Mouse (Mus musculus): ENCODE measurements at regions not wholly inside any gene's neighbourhood (a gene's known extent, or its start where the extent isn't known, plus 50 kb on each side); places are given as distances from the start of the nearest gene placed in this dataset.

- H3K4me2 ChIP-seq: no peak overlapping the region
- H3K4me3 ChIP-seq (replicated peaks): no peak overlapping the region
- no peaks in the 10 kb centered on the region for H3K9me3 ChIP-seq (replicated peaks)
- no peaks in the 10 kb centered on the region for H3K4me1 ChIP-seq
- 81% methylated on average over 7 of the region's 7 CpGs for WGBS
- no peaks in the 10 kb centered on the region for H3K36me3 ChIP-seq
- no peak overlapping the region for H3K27ac ChIP-seq
- H3K9ac ChIP-seq: no peak overlapping the region
- no peaks in the 10 kb centered on the region for H3K27me3 ChIP-seq
- no peak for ATAC-seq (replicated peaks; ENCODE audit: low FRiP score)
Observed at GRCm38 (mm10) chr3:9916538-9917106, 171.3 kb upstream of the Gm9833 start.

GRCm38 (mm10) chr3:9920331-9920730 lies 167.6 kb upstream of the Gm9833 start:
- H3K27me3 ChIP-seq: no peaks in the 10 kb centered on the region
- no peak overlapping the region for H3K27ac ChIP-seq
- no peak for ATAC-seq (replicated peaks; ENCODE audit: low FRiP score)
- H3K9me3 ChIP-seq (replicated peaks): no peaks in the 10 kb centered on the region
- no peaks in the 10 kb centered on the region for H3K36me3 ChIP-seq
- no peaks in the 10 kb centered on the region for H3K4me1 ChIP-seq
- H3K4me2 ChIP-seq: no peak overlapping the region
- H3K9ac ChIP-seq: no peak overlapping the region
- no peak overlapping the region for H3K4me3 ChIP-seq (replicated peaks)
- 89% methylated on average over 3 of the region's 3 CpGs for WGBS

- Histone ChIP-seq H3K9me3 (replicated peaks) (no peaks in the 10 kb centered on the region), H3K36me3 (no peaks in the 10 kb centered on the region), H3K4me3 (replicated peaks) (no peak overlapping the region), H3K9ac (no peak overlapping the region), H3K27me3 (no peaks in the 10 kb centered on the region), H3K27ac (no peak overlapping the region), H3K4me2 (no peak overlapping the region), H3K4me1 (no peaks in the 10 kb centered on the region)
- WGBS: 92% methylated on average over 1 of the region's 1 CpGs
- no peak for ATAC-seq (replicated peaks; ENCODE audit: low FRiP score)
Observed at GRCm38 (mm10) chr3:9921730-9922129, 166.2 kb upstream of the Gm9833 start.

- no peaks in the 10 kb centered on the region for H3K36me3 ChIP-seq
- no peaks in the 10 kb centered on the region for H3K4me1 ChIP-seq
- H3K27me3 ChIP-seq: no peaks in the 10 kb centered on the region
- H3K4me3 ChIP-seq (replicated peaks): no peak overlapping the region
- H3K4me2 ChIP-seq: no peak overlapping the region
- H3K9me3 ChIP-seq (replicated peaks): no peaks in the 10 kb centered on the region
- no peak overlapping the region for H3K27ac ChIP-seq
- no peak for ATAC-seq (replicated peaks; ENCODE audit: low FRiP score)
- 93% methylated on average over 10 of the region's 10 CpGs for WGBS
- H3K9ac ChIP-seq: no peak overlapping the region
Observed at GRCm38 (mm10) chr3:9922541-9923046, 165.3 kb upstream of the Gm9833 start.

GRCm38 (mm10) chr3:9924630-9925029 lies 163.3 kb upstream of the Gm9833 start:
- H3K27ac ChIP-seq: no peak overlapping the region
- H3K4me1 ChIP-seq: no peaks in the 10 kb centered on the region
- no peaks in the 10 kb centered on the region for H3K9me3 ChIP-seq (replicated peaks)
- H3K36me3 ChIP-seq: no peaks in the 10 kb centered on the region
- no peak overlapping the region for H3K9ac ChIP-seq
- H3K4me3 ChIP-seq (replicated peaks): no peak overlapping the region
- no peak for ATAC-seq (replicated peaks; ENCODE audit: low FRiP score)
- H3K4me2 ChIP-seq: no peak overlapping the region
- WGBS: 97% methylated on average over 1 of the region's 1 CpGs
- H3K27me3 ChIP-seq: no peaks in the 10 kb centered on the region

GRCm38 (mm10) chr3:9936853-9937441 lies 151.0 kb upstream of the Gm9833 start:
- ATAC-seq (replicated peaks; ENCODE audit: low FRiP score): no peak
- H3K4me2 ChIP-seq: no peak overlapping the region
- H3K9ac ChIP-seq: no peak overlapping the region
- 72% methylated on average over 8 of the region's 8 CpGs for WGBS
- H3K27ac ChIP-seq: no peak overlapping the region
- no peak overlapping the region for H3K4me3 ChIP-seq (replicated peaks)
- H3K4me1 ChIP-seq: 0 out of 2 replicates have a peak, but pooled peaks cover 4% of the 10 kb centered on the region
- no peaks in the 10 kb centered on the region for H3K27me3 ChIP-seq
- H3K9me3 ChIP-seq (replicated peaks): no peaks in the 10 kb centered on the region
- H3K36me3 ChIP-seq: no peaks in the 10 kb centered on the region

GRCm38 (mm10) chr3:9938651-9939050 lies 149.3 kb upstream of the Gm9833 start:
- 80% methylated on average over 1 of the region's 1 CpGs for WGBS
- Histone ChIP-seq H3K9me3 (replicated peaks) (no peaks in the 10 kb centered on the region), H3K4me2 (no peak overlapping the region), H3K27me3 (no peaks in the 10 kb centered on the region), H3K4me3 (replicated peaks) (no peak overlapping the region), H3K27ac (no peak overlapping the region), H3K36me3 (no peaks in the 10 kb centered on the region), H3K9ac (no peak overlapping the region), H3K4me1 (0 out of 2 replicates have a peak, but pooled peaks cover 4% of the 10 kb centered on the region)
- no peak for ATAC-seq (replicated peaks; ENCODE audit: low FRiP score)

- no peak overlapping the region for H3K4me3 ChIP-seq (replicated peaks)
- 84% methylated on average over 5 of the region's 5 CpGs for WGBS
Observed at GRCm38 (mm10) chr3:9942631-9943030, 145.3 kb upstream of the Gm9833 start.

GRCm38 (mm10) chr3:9947357-9948065 lies 140.4 kb upstream of the Gm9833 start:
- Histone ChIP-seq H3K4me3 (replicated peaks) (no peak overlapping the region), H3K9ac (no peak overlapping the region), H3K27me3 (no peaks in the 10 kb centered on the region), H3K27ac (no peak overlapping the region), H3K9me3 (replicated peaks) (no peaks in the 10 kb centered on the region), H3K36me3 (no peaks in the 10 kb centered on the region), H3K4me2 (no peak overlapping the region), H3K4me1 (no peaks in the 10 kb centered on the region)
- WGBS: 55% methylated on average over 11 of the region's 11 CpGs
- ATAC-seq (replicated peaks; ENCODE audit: low FRiP score): peak; percentile 82

More at GRCm38 (mm10) chr3:9942631-9943030, 145.3 kb upstream of the Gm9833 start:
- Histone ChIP-seq H3K4me2 (no peak overlapping the region), H3K9me3 (replicated peaks) (no peaks in the 10 kb centered on the region), H3K27ac (no peak overlapping the region), H3K4me1 (0 out of 2 replicates have a peak, but pooled peaks cover 4% of the 10 kb centered on the region), H3K36me3 (no peaks in the 10 kb centered on the region), H3K9ac (no peak overlapping the region), H3K27me3 (no peaks in the 10 kb centered on the region)
- ATAC-seq (replicated peaks; ENCODE audit: low FRiP score): no peak

GRCm38 (mm10) chr3:9948114-9948513 lies 139.8 kb upstream of the Gm9833 start:
- no peak overlapping the region for H3K27ac ChIP-seq
- no peak for ATAC-seq (replicated peaks; ENCODE audit: low FRiP score)
- H3K4me2 ChIP-seq: no peak overlapping the region
- WGBS: 77% methylated on average over 7 of the region's 7 CpGs
- no peaks in the 10 kb centered on the region for H3K9me3 ChIP-seq (replicated peaks)
- no peaks in the 10 kb centered on the region for H3K36me3 ChIP-seq
- no peak overlapping the region for H3K4me3 ChIP-seq (replicated peaks)
- no peaks in the 10 kb centered on the region for H3K27me3 ChIP-seq
- H3K9ac ChIP-seq: no peak overlapping the region
- H3K4me1 ChIP-seq: no peaks in the 10 kb centered on the region

- H3K4me1 ChIP-seq: no peaks in the 10 kb centered on the region
- WGBS: 90% methylated on average over 3 of the region's 3 CpGs
- no peaks in the 10 kb centered on the region for H3K27me3 ChIP-seq
- H3K4me2 ChIP-seq: no peak overlapping the region
- ATAC-seq (replicated peaks; ENCODE audit: low FRiP score): no peak
- no peak overlapping the region for H3K9ac ChIP-seq
- no peaks in the 10 kb centered on the region for H3K9me3 ChIP-seq (replicated peaks)
- H3K36me3 ChIP-seq: no peaks in the 10 kb centered on the region
- no peak overlapping the region for H3K4me3 ChIP-seq (replicated peaks)
- H3K27ac ChIP-seq: no peak overlapping the region
Observed at GRCm38 (mm10) chr3:9957870-9958269, 130.0 kb upstream of the Gm9833 start.

Measured in kidney, embryonic 15.5 days (tissue).